Mouse (Mus musculus): ENCODE results near the gene Syt1.

- TF ChIP-seq CTCF (IDR thresholded peaks at IDR 0.05) (no peak), EP300 (IDR thresholded peaks at IDR 0.05; ENCODE audit: insufficient read depth, low read depth, low read length) (no peak), POLR2A (IDR thresholded peaks at IDR 0.05; ENCODE audit: insufficient read depth, low read depth, low read length) (no peak)
Measured at GRCm38 (mm10) chr10:108896529-108896928, 114.3 kb downstream of the Syt1 start.
